Mouse (Mus musculus): ENCODE results near the gene Cab39l. TPM values are rescaled to one million over a fixed set of nuclear protein-coding genes. Genes with fewer than 3 reads are reported as not detected.
A peak's percentile ranks its signal among the peaks of the same experiment; 100 is the strongest.

Cab39l gene
- polyA plus RNA-seq, 1 experiment from 2014 or later: 23.0 TPM

GRCm38 (mm10) chr14:59437398-59437797 lies 3.4 kb upstream of the Cab39l start:
- Histone ChIP-seq H3K4me3 (ENCODE audit: low read length) (no peak overlapping the region), H3K4me1 (ENCODE audit: control insufficient read depth, insufficient read depth, low read length) (peaks cover 5% of the 10 kb centered on the region; the same call in 1 of the 2 replicates), H3K36me3 (ENCODE audit: control insufficient read depth, insufficient read depth) (no peaks in the 10 kb centered on the region), H3K27me3 (ENCODE audit: control insufficient read depth, insufficient read depth, low read length) (no peaks in the 10 kb centered on the region), H3K9me3 (replicated peaks; ENCODE audit: control insufficient read depth, low read length) (no peaks in the 10 kb centered on the region), H3K27ac (ENCODE audit: low read length) (no peak overlapping the region), H3K4me2 (ENCODE audit: low read depth, low read length) (no peak overlapping the region), H3K9ac (ENCODE audit: low read length) (no peak overlapping the region)
- 87% methylated on average over 3 of the region's 3 CpGs for WGBS
- no peak for ATAC-seq (replicated peaks; ENCODE audit: extremely low read depth, insufficient read depth, low FRiP score)

- H3K4me3 ChIP-seq (ENCODE audit: low read length): no peak overlapping the region
- 81% methylated on average over 2 of the region's 2 CpGs for WGBS
- no peak for ATAC-seq (replicated peaks; ENCODE audit: extremely low read depth, insufficient read depth, low FRiP score)
- H3K9ac ChIP-seq (ENCODE audit: low read length): no peak overlapping the region
- no peaks in the 10 kb centered on the region for H3K9me3 ChIP-seq (replicated peaks; ENCODE audit: control insufficient read depth, low read length)
- H3K27me3 ChIP-seq (ENCODE audit: control insufficient read depth, insufficient read depth, low read length): no peaks in the 10 kb centered on the region
- peaks cover 5% of the 10 kb centered on the region; the same call in 1 of the 2 replicates for H3K4me1 ChIP-seq (ENCODE audit: control insufficient read depth, insufficient read depth, low read length)
- H3K36me3 ChIP-seq (ENCODE audit: control insufficient read depth, insufficient read depth): no peaks in the 10 kb centered on the region
- no peak overlapping the region for H3K4me2 ChIP-seq (ENCODE audit: low read depth, low read length)
- H3K27ac ChIP-seq (ENCODE audit: low read length): no peak overlapping the region
These were observed 2.3 kb upstream of the Cab39l start for GRCm38 (mm10) chr14:59438505-59438904.

GRCm38 (mm10) chr14:59440039-59440438 lies 733 bp upstream of the Cab39l start:
- Histone ChIP-seq H3K4me3 (ENCODE audit: low read length) (peak overlapping the region; percentile 95), H3K36me3 (ENCODE audit: control insufficient read depth, insufficient read depth) (no peaks in the 10 kb centered on the region), H3K9me3 (replicated peaks; ENCODE audit: control insufficient read depth, low read length) (no peaks in the 10 kb centered on the region), H3K4me2 (ENCODE audit: low read depth, low read length) (peak overlapping the region; percentile 94), H3K27ac (ENCODE audit: low read length) (no peak overlapping the region), H3K27me3 (ENCODE audit: control insufficient read depth, insufficient read depth, low read length) (no peaks in the 10 kb centered on the region), H3K9ac (ENCODE audit: low read length) (peak overlapping the region; percentile 95), H3K4me1 (ENCODE audit: control insufficient read depth, insufficient read depth, low read length) (peaks cover 5% of the 10 kb centered on the region; the same call in 1 of the 2 replicates)
- WGBS: 8% methylated on average over 7 of the region's 7 CpGs
- ATAC-seq (replicated peaks; ENCODE audit: extremely low read depth, insufficient read depth, low FRiP score): no peak

GRCm38 (mm10) chr14:59441472-59441805 lies 667 bp downstream of the Cab39l start:
- 9% methylated on average over 6 of the region's 6 CpGs for WGBS
- Histone ChIP-seq H3K4me1 (ENCODE audit: control insufficient read depth, insufficient read depth, low read length) (peaks cover 5% of the 10 kb centered on the region; the same call in 1 of the 2 replicates), H3K9me3 (replicated peaks; ENCODE audit: control insufficient read depth, low read length) (no peaks in the 10 kb centered on the region), H3K27ac (ENCODE audit: low read length) (peak overlapping the region; percentile 86), H3K4me3 (ENCODE audit: low read length) (peak overlapping the region; percentile 95), H3K36me3 (ENCODE audit: control insufficient read depth, insufficient read depth) (no peaks in the 10 kb centered on the region), H3K9ac (ENCODE audit: low read length) (peak overlapping the region; percentile 95), H3K27me3 (ENCODE audit: control insufficient read depth, insufficient read depth, low read length) (no peaks in the 10 kb centered on the region), H3K4me2 (ENCODE audit: low read depth, low read length) (peak overlapping the region; percentile 94)
- no peak for ATAC-seq (replicated peaks; ENCODE audit: extremely low read depth, insufficient read depth, low FRiP score)

GRCm38 (mm10) chr14:59445421-59445820 lies 4.6 kb downstream of the Cab39l start:
- H3K4me1 ChIP-seq (ENCODE audit: control insufficient read depth, insufficient read depth, low read length): peaks cover 11% of the 10 kb centered on the region
- no peaks in the 10 kb centered on the region for H3K27me3 ChIP-seq (ENCODE audit: control insufficient read depth, insufficient read depth, low read length)
- H3K27ac ChIP-seq (ENCODE audit: low read length): no peak overlapping the region
- no peak overlapping the region for H3K9ac ChIP-seq (ENCODE audit: low read length)
- H3K9me3 ChIP-seq (replicated peaks; ENCODE audit: control insufficient read depth, low read length): peaks cover 6% of the 10 kb centered on the region
- no peaks in the 10 kb centered on the region for H3K36me3 ChIP-seq (ENCODE audit: control insufficient read depth, insufficient read depth)
- H3K4me2 ChIP-seq (ENCODE audit: low read depth, low read length): no peak overlapping the region
- no peak overlapping the region for H3K4me3 ChIP-seq (ENCODE audit: low read length)
- 81% methylated on average over 1 of the region's 1 CpGs for WGBS
- no peak for ATAC-seq (replicated peaks; ENCODE audit: extremely low read depth, insufficient read depth, low FRiP score)

- no peak for ATAC-seq (replicated peaks; ENCODE audit: extremely low read depth, insufficient read depth, low FRiP score)
- no peaks in the 10 kb centered on the region for H3K36me3 ChIP-seq (ENCODE audit: control insufficient read depth, insufficient read depth)
These were observed 7.2 kb downstream of the Cab39l start for GRCm38 (mm10) chr14:59447981-59448380.

GRCm38 (mm10) chr14:59466503-59466902 lies 25.7 kb downstream of the Cab39l start:
- Histone ChIP-seq H3K36me3 (ENCODE audit: control insufficient read depth, insufficient read depth) (no peaks in the 10 kb centered on the region; the same call in 1 of the 2 replicates), H3K4me2 (ENCODE audit: low read depth, low read length) (no peak overlapping the region), H3K27ac (ENCODE audit: low read length) (no peak overlapping the region), H3K27me3 (ENCODE audit: control insufficient read depth, insufficient read depth, low read length) (no peaks in the 10 kb centered on the region), H3K4me1 (ENCODE audit: control insufficient read depth, insufficient read depth, low read length) (peaks cover 6% of the 10 kb centered on the region; the same call in 1 of the 2 replicates), H3K9ac (ENCODE audit: low read length) (no peak overlapping the region), H3K9me3 (replicated peaks; ENCODE audit: control insufficient read depth, low read length) (no peaks in the 10 kb centered on the region), H3K4me3 (ENCODE audit: low read length) (no peak overlapping the region)
- no peak for ATAC-seq (replicated peaks; ENCODE audit: extremely low read depth, insufficient read depth, low FRiP score)
- 91% methylated on average over 2 of the region's 2 CpGs for WGBS

More at GRCm38 (mm10) chr14:59447981-59448380, 7.2 kb downstream of the Cab39l start:
- H3K27me3 ChIP-seq (ENCODE audit: control insufficient read depth, insufficient read depth, low read length): no peaks in the 10 kb centered on the region
- H3K4me3 ChIP-seq (ENCODE audit: low read length): no peak overlapping the region
- H3K4me2 ChIP-seq (ENCODE audit: low read depth, low read length): no peak overlapping the region
- H3K4me1 ChIP-seq (ENCODE audit: control insufficient read depth, insufficient read depth, low read length): peaks cover 8% of the 10 kb centered on the region; the same call in 1 of the 2 replicates
- H3K9me3 ChIP-seq (replicated peaks; ENCODE audit: control insufficient read depth, low read length): peaks cover 6% of the 10 kb centered on the region
- H3K27ac ChIP-seq (ENCODE audit: low read length): no peak overlapping the region
- H3K9ac ChIP-seq (ENCODE audit: low read length): no peak overlapping the region

GRCm38 (mm10) chr14:59467798-59468197 lies 27.0 kb downstream of the Cab39l start:
- no peak overlapping the region for H3K4me3 ChIP-seq (ENCODE audit: low read length)
- no peak overlapping the region for H3K4me2 ChIP-seq (ENCODE audit: low read depth, low read length)
- WGBS: 53% methylated on average over 1 of the region's 1 CpGs
- H3K9me3 ChIP-seq (replicated peaks; ENCODE audit: control insufficient read depth, low read length): no peaks in the 10 kb centered on the region
- H3K4me1 ChIP-seq (ENCODE audit: control insufficient read depth, insufficient read depth, low read length): peaks cover 6% of the 10 kb centered on the region; the same call in 1 of the 2 replicates
- no peak for ATAC-seq (replicated peaks; ENCODE audit: extremely low read depth, insufficient read depth, low FRiP score)
- H3K9ac ChIP-seq (ENCODE audit: low read length): no peak overlapping the region
- H3K27ac ChIP-seq (ENCODE audit: low read length): no peak overlapping the region
- no peaks in the 10 kb centered on the region for H3K36me3 ChIP-seq (ENCODE audit: control insufficient read depth, insufficient read depth)
- no peaks in the 10 kb centered on the region for H3K27me3 ChIP-seq (ENCODE audit: control insufficient read depth, insufficient read depth, low read length)

GRCm38 (mm10) chr14:59470781-59471180 lies 30.0 kb downstream of the Cab39l start:
- Histone ChIP-seq H3K36me3 (ENCODE audit: control insufficient read depth, insufficient read depth) (no peaks in the 10 kb centered on the region), H3K27ac (ENCODE audit: low read length) (no peak overlapping the region; the same call in 1 of the 2 replicates), H3K4me1 (ENCODE audit: control insufficient read depth, insufficient read depth, low read length) (peaks cover 6% of the 10 kb centered on the region; the same call in 1 of the 2 replicates), H3K9ac (ENCODE audit: low read length) (no peak overlapping the region), H3K9me3 (replicated peaks; ENCODE audit: control insufficient read depth, low read length) (no peaks in the 10 kb centered on the region), H3K4me2 (ENCODE audit: low read depth, low read length) (no peak overlapping the region), H3K27me3 (ENCODE audit: control insufficient read depth, insufficient read depth, low read length) (no peaks in the 10 kb centered on the region), H3K4me3 (ENCODE audit: low read length) (no peak overlapping the region)
- no peak for ATAC-seq (replicated peaks; ENCODE audit: extremely low read depth, insufficient read depth, low FRiP score)
- WGBS: 56% methylated on average over 1 of the region's 1 CpGs

All from heart, embryonic 16.5 days (tissue).